Mouse (Mus musculus): Measurements from ENCODE around the gene Adarb2.

DNA sequence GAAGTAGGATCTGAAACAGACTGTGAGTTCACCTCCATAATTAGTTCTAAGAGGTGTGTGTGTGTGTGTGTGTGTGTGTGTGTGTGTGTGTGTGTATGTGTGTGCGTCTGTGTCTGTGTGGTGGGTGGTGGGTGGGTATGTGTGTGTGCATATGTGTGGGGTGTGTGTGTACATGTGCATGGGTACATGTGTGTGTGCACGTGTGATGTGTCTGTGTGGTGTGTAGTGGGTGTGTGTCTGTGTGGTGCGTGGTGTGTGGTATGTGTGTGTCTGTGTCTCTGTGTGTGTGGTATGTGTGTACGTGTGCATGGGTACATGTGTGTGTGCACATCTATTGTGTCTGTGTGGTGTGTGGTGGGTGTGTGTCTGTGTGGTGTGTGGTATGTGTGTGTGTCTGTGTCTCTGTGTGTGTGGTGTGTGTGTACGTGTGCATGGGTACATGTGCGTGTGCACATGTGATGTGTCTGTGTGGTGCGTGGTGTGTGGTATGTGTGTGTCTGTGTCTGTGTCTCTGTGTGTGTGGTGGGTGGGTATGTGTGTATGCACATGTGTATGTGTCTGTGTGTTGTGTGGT lies 567.1 kb downstream of the Adarb2 start:
- no peak for TF ChIP-seq CTCF (IDR thresholded peaks at IDR 0.05)
- TF ChIP-seq POLR2A (IDR thresholded peaks at IDR 0.05; ENCODE audit: insufficient read depth, low read depth, low read length), result no peak

Measured in heart, adult 2 months (tissue).